ENCODE assay signal across 8 mouse cellular contexts in genomic region chr19:44837426-44838205, GRCm38 (mm10).
DNase-seq lines count a peak whose midpoint lies in the region; ATAC-seq and TF ChIP-seq lines count a peak whose summit lies in the region.

No protein-coding gene starts in this region.

- peaks cover 19% of the 10 kb centered on the region for H3K27me3 ChIP-seq in stomach, postnatal 0 days (ENCODE audit: control insufficient read depth, insufficient read depth, low read length)

- no peak overlapping the region for H3K27ac ChIP-seq in stomach, postnatal 0 days (replicated peaks)

- no peaks in the 10 kb centered on the region for H3K36me3 ChIP-seq in stomach, postnatal 0 days (ENCODE audit: control insufficient read depth, insufficient read depth, low read length)

- TF ChIP-seq EP300 in stomach, postnatal 0 days (optimal IDR thresholded peaks at IDR 0.05), result no peak

- no peak for TF ChIP-seq CTCF in stomach, postnatal 0 days (IDR thresholded peaks at IDR 0.05; ENCODE audit: low read depth)

- H3K9me3 ChIP-seq in stomach, postnatal 0 days (ENCODE audit: control insufficient read depth, low read length), result no peaks in the 10 kb centered on the region

- H3K4me3 ChIP-seq in stomach, postnatal 0 days (ENCODE audit: low read depth, low read length), result peak overlapping the region; percentile 6; the same call in 1 of the 2 replicates

- no peak for ATAC-seq in stomach, postnatal 0 days (ENCODE audit: low FRiP score, low TSS enrichment)

- no peak overlapping the region for H3K9ac ChIP-seq in stomach, postnatal 0 days (ENCODE audit: low read length)

- DNase-seq in cerebellum, postnatal 10 days, result peak; percentile 51 to 54
- no peak for DNase-seq in cerebellum, adult 11-12 months
- DNase-seq in adrenal gland, postnatal 36 days, result peak; percentile 27 to 38
- DNase-seq in heart, postnatal 36 days, result peak; percentile 11 to 17
- DNase-seq in kidney, postnatal 36 days, result peak; percentile 68 to 86
- no peak for DNase-seq in stomach, postnatal 0 days (ENCODE audit: low spot score)
- DNase-seq in layer of hippocampus, adult 8-10 months (ENCODE audit: low spot score in 2 of 2), result no peak
- DNase-seq in right cerebral cortex, postnatal 25 days, result no peak

- WGBS in stomach, postnatal 0 days, result 2% methylated on average over 37 of the region's 37 CpGs

- peaks cover 6% of the 10 kb centered on the region; the same call in 1 of the 2 replicates for H3K4me1 ChIP-seq in stomach, postnatal 0 days (replicated peaks; ENCODE audit: control insufficient read depth, insufficient read depth)

- H3K4me2 ChIP-seq in stomach, postnatal 0 days (replicated peaks; ENCODE audit: low read depth), result peak overlapping the region; percentile 29; the same call in 1 of the 2 replicates

- intact Hi-C loops in heart, postnatal 36 days (cut with DNase I), result no loop called here

Comparison
In these comparisons a context has a peak if more than half of its experiments do, and no peak if none do; other contexts are left out.
1. DNase-seq: peak in cerebellum, postnatal 10 days (2 of 2), adrenal gland, postnatal 36 days (2 of 2), heart, postnatal 36 days (2 of 2) and kidney, postnatal 36 days (2 of 2); none in cerebellum, adult 11-12 months (single experiment), stomach, postnatal 0 days (single experiment), layer of hippocampus, adult 8-10 months (0 of 2) and right cerebral cortex, postnatal 25 days (single experiment).